Mouse (Mus musculus): ENCODE measurements around the gene Rad23b. TPM values are rescaled to one million over a fixed set of nuclear protein-coding genes. Genes with fewer than 3 reads are reported as not detected.
"Not testable (repeated sequence)": the region's sequence is repeated elsewhere in the genome, so short reads cannot be mapped to it uniquely, and the experiment has no call there.

Gene Rad23b
- 25.6 and 66.0 TPM in 2 replicates for polyA plus RNA-seq (2011; ENCODE audit: insufficient read depth, insufficient read length, low replicate concordance, missing spikeins)

DNA sequence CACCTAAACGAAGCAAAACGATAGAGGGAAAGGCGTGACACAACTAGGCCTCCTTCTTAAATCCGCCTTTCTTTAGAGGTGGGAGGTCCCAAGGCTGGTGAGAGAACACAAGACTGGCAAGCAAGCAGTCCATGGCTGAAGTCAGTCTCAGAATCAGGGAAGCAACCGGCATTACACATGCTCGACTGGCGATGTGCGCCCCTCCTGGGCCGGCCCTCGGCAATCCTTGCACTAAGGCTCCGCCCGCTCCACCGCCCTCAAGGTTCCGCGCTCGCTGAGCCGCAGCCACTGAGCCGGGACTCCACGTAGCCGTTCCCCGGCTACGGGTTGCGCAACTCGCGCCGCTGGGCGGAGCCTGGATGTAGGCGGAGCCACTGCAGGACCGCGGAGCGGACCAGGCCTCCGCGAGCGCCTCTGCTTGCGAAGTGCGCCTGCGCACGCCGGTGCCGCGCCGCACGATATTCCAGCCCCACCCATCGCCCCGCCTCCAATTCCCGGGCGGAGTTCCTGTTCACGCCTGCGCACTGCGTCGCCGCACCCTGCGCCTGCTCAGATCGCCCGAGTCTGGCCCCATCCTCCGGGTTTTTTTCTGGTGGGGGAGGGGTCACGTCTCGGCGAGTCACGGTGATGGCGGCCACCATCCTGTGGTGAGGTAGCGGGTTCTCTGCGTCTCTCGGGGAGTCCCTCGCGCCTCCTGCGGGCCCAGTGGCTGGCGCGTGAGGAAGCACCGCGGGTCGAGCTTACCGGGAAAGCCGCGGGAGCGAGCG lies at the start of gene Rad23b:
Gene Rad23b (plus strand): TSS at position 592 of the 767 bp plus-strand sequence.
- TF ChIP-seq POLR2A (IDR thresholded peaks at IDR 0.05; ENCODE audit: borderline replicate concordance, control insufficient read depth, low read depth, low read length) (peak; percentile 81; the same call in 1 of the 2 replicates), CTCF (IDR thresholded peaks at IDR 0.05; ENCODE audit: control insufficient read depth, insufficient read depth, low read length) (no peak)
- Histone ChIP-seq H3K4me1 (ENCODE audit: control insufficient read depth, insufficient read depth, low read length) (no peaks in the 10 kb centered on the region; the same call in 1 of the 2 replicates), H3K4me3 (replicated peaks; ENCODE audit: control insufficient read depth, low read depth, low read length) (peak within 1 kb of the TSS; percentile 89), H3K27ac (ENCODE audit: control insufficient read depth, insufficient read depth, low read depth, low read length, poor library complexity) (peak within 1 kb of the TSS; percentile 81)
- WGBS, result under 1% methylated on average over 77 of the region's 77 CpGs

DNA sequence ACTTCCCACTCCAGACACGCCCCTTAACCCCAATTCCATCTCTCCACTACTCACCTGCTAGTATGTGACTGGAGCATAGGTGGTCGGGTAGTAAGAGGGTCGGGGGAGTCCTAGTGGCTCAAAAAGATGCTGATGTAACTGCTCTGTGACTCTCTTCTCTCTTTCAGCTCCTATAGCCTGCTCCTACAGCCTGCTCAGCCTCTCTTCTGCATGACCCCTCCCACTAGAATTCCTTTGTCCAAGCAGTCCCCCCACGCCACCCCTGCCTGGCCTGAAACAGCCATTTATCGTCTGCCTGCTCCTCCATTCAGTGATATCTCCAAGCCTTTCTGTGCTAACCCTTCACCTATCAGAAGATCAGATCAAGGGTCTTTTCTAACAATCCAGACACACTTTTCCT lies 45.7 kb upstream of the Rad23b start:
- no peak for TF ChIP-seq POLR2A (IDR thresholded peaks at IDR 0.05; ENCODE audit: borderline replicate concordance, control insufficient read depth, low read depth, low read length)
- TF ChIP-seq CTCF (IDR thresholded peaks at IDR 0.05; ENCODE audit: control insufficient read depth, insufficient read depth, low read length), result no peak
- no peak overlapping the region for H3K4me3 ChIP-seq (replicated peaks; ENCODE audit: control insufficient read depth, low read depth, low read length)
- WGBS, result 82% methylated on average over 5 of the region's 5 CpGs
- no peak overlapping the region for H3K27ac ChIP-seq (ENCODE audit: control insufficient read depth, insufficient read depth, low read depth, low read length, poor library complexity)
- no peaks in the 10 kb centered on the region for H3K4me1 ChIP-seq (ENCODE audit: control insufficient read depth, insufficient read depth, low read length)

DNA sequence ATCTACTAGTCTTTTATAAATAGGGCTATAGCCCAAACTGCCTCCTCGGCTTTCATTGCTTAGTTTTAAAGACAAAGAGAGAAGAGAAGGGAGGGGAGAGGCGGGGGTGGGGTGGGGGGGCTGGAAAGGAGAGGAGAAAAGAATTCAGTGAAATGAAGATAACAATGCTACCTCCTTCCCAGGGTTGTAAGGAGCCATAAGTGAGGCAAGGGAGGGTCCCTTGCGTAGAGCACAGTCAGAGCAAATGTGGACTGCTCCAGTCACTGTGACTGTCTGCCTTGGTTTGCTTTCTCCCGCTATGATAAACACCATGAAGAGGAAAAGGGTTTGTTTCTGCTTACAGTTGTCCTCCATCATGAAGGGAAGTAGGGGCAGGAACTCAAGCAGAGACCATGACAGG lies 43.2 kb upstream of the Rad23b start:
- 79% methylated on average over 4 of the region's 4 CpGs for WGBS

DNA sequence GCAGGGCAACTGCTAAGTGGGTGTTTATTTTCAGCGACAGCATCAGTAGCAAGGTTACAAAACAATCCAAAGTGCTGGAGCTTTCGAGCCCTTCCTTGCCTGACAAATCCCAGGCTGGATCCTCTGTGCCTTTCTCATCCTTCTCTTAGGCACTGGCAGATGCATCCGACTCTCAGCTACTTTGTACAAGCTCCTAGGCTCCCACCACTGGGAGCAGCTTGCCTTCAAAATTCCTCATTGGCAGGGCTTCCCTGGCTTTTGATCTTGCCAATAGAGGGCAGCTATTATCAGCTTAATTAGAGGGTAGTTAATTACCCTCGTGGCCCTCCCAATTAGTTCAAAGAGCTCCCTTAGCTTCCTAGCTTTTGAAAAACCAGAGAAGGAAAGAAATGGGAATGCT lies 33.1 kb upstream of the Rad23b start:
- no peak overlapping the region for H3K4me3 ChIP-seq (replicated peaks; ENCODE audit: control insufficient read depth, low read depth, low read length)
- no peak overlapping the region for H3K27ac ChIP-seq (ENCODE audit: control insufficient read depth, insufficient read depth, low read depth, low read length, poor library complexity)
- no peak for TF ChIP-seq CTCF (IDR thresholded peaks at IDR 0.05; ENCODE audit: control insufficient read depth, insufficient read depth, low read length)
- no peak for TF ChIP-seq POLR2A (IDR thresholded peaks at IDR 0.05; ENCODE audit: borderline replicate concordance, control insufficient read depth, low read depth, low read length)
- 70% methylated on average over 4 of the region's 4 CpGs for WGBS
- no peaks in the 10 kb centered on the region for H3K4me1 ChIP-seq (ENCODE audit: control insufficient read depth, insufficient read depth, low read length)

More for the DNA sequence above, 43.2 kb upstream of the Rad23b start:
- Histone ChIP-seq H3K4me1 (ENCODE audit: control insufficient read depth, insufficient read depth, low read length) (no peaks in the 10 kb centered on the region), H3K27ac (ENCODE audit: control insufficient read depth, insufficient read depth, low read depth, low read length, poor library complexity) (no peak overlapping the region), H3K4me3 (replicated peaks; ENCODE audit: control insufficient read depth, low read depth, low read length) (no peak overlapping the region)
- TF ChIP-seq CTCF (IDR thresholded peaks at IDR 0.05; ENCODE audit: control insufficient read depth, insufficient read depth, low read length) (no peak), POLR2A (IDR thresholded peaks at IDR 0.05; ENCODE audit: borderline replicate concordance, control insufficient read depth, low read depth, low read length) (no peak)

GRCm38 (mm10) chr4:55318350-55318749 lies 31.5 kb upstream of the Rad23b start:
- H3K4me1 ChIP-seq (ENCODE audit: control insufficient read depth, insufficient read depth, low read length); H3K27ac ChIP-seq (ENCODE audit: control insufficient read depth, insufficient read depth, low read depth, low read length, poor library complexity); H3K4me3 ChIP-seq (replicated peaks; ENCODE audit: control insufficient read depth, low read depth, low read length): not testable (repeated sequence)
- 89% methylated on average over 9 of the region's 9 CpGs for WGBS

- TF ChIP-seq CTCF (IDR thresholded peaks at IDR 0.05; ENCODE audit: control insufficient read depth, insufficient read depth, low read length), result no peak
- TF ChIP-seq POLR2A (IDR thresholded peaks at IDR 0.05; ENCODE audit: borderline replicate concordance, control insufficient read depth, low read depth, low read length), result no peak
- 62% methylated on average over 4 of the region's 4 CpGs for WGBS
- no peak overlapping the region for H3K27ac ChIP-seq (ENCODE audit: control insufficient read depth, insufficient read depth, low read depth, low read length, poor library complexity)
- H3K4me3 ChIP-seq (replicated peaks; ENCODE audit: control insufficient read depth, low read depth, low read length), result no peak overlapping the region
- H3K4me1 ChIP-seq (ENCODE audit: control insufficient read depth, insufficient read depth, low read length), result peaks cover 1% of the 10 kb centered on the region; the same call in 1 of the 2 replicates
These were observed 23.9 kb upstream of the Rad23b start for GRCm38 (mm10) chr4:55325786-55326518.

DNA sequence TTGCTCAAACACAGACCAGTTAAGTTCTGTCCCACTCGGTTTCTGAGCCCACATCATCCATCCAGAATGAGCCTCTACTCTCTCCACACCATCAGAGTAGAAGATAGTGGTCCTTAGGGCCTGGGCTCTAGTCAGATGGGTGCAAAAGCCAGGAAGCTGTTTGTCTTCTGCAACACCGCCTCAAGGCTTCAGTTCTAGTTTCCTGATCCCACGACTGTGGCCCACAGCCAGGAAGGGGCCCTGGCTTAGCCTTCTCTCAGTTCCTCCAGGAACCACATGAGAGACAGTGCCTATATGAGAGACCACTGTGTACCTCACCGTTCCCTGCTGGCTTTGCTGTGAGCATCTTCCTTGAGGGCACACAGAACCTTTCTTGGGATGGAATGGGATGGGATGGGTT lies 22.3 kb upstream of the Rad23b start:
- 8% methylated on average over 4 of the region's 4 CpGs for WGBS
- TF ChIP-seq CTCF (IDR thresholded peaks at IDR 0.05; ENCODE audit: control insufficient read depth, insufficient read depth, low read length), result no peak
- TF ChIP-seq POLR2A (IDR thresholded peaks at IDR 0.05; ENCODE audit: borderline replicate concordance, control insufficient read depth, low read depth, low read length), result no peak
- no peak overlapping the region for H3K27ac ChIP-seq (ENCODE audit: control insufficient read depth, insufficient read depth, low read depth, low read length, poor library complexity)
- H3K4me1 ChIP-seq (ENCODE audit: control insufficient read depth, insufficient read depth, low read length), result peaks cover 1% of the 10 kb centered on the region; the same call in 1 of the 2 replicates
- no peak overlapping the region for H3K4me3 ChIP-seq (replicated peaks; ENCODE audit: control insufficient read depth, low read depth, low read length)

DNA sequence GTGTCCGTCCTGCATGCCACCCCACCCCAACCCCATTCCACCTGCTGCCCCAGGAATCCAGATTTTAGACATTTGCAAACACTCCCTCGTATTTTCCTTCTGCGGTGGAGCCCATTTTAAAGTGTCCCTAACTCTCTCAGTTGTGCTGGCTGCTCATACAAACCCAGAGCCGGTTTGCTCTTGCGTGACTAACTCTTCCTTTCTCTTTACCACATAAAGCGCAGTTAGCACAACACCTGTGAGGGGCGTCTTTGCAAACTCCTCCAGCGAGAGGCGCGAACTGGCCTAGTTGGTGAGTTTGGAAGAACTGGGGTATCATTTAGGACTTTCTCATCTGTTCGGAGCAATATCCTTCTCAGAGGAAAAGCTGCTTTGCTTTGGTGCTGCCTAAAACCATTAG lies 21.4 kb upstream of the Rad23b start:
- TF ChIP-seq POLR2A (IDR thresholded peaks at IDR 0.05; ENCODE audit: borderline replicate concordance, control insufficient read depth, low read depth, low read length) (no peak), CTCF (IDR thresholded peaks at IDR 0.05; ENCODE audit: control insufficient read depth, insufficient read depth, low read length) (no peak)
- Histone ChIP-seq H3K4me1 (ENCODE audit: control insufficient read depth, insufficient read depth, low read length) (peaks cover 1% of the 10 kb centered on the region; the same call in 1 of the 2 replicates), H3K27ac (ENCODE audit: control insufficient read depth, insufficient read depth, low read depth, low read length, poor library complexity) (no peak overlapping the region), H3K4me3 (replicated peaks; ENCODE audit: control insufficient read depth, low read depth, low read length) (no peak overlapping the region)
- 76% methylated on average over 11 of the region's 11 CpGs for WGBS

GRCm38 (mm10) chr4:55328928-55329327 lies 20.9 kb upstream of the Rad23b start:
- not testable (repeated sequence) for H3K4me3 ChIP-seq (replicated peaks; ENCODE audit: control insufficient read depth, low read depth, low read length); H3K4me1 ChIP-seq (ENCODE audit: control insufficient read depth, insufficient read depth, low read length); H3K27ac ChIP-seq (ENCODE audit: control insufficient read depth, insufficient read depth, low read depth, low read length, poor library complexity)
- 74% methylated on average over 7 of the region's 7 CpGs for WGBS

All from bone marrow, adult 2 months (tissue).